Mouse (Mus musculus) limb, embryonic 10.5 days (tissue): Measurements from ENCODE around the gene Gm28845. TPM values are rescaled to one million over a fixed set of nuclear protein-coding genes. Genes with fewer than 3 reads are reported as not detected.
"Not testable (repeated sequence)": the region's sequence is repeated elsewhere in the genome, so short reads cannot be mapped to it uniquely, and the experiment has no call there.

Experiments used
- DNase-seq: peaks from one replicate; pipeline ENCODE4 v3.0.0-alpha.2; 2017; ENCODE audit warnings: low spot score
- H3K27ac ChIP-seq: fragments of 300-500 bp; sonication (generic); 2 replicates; pipeline ENCODE4 v1.5.1; 2016; ENCODE audit warnings: mild to moderate bottlenecking
- H3K27me3 ChIP-seq: fragments of 300-500 bp; sonication (generic); 2 replicates; pipeline ENCODE4 v1.6.1; 2016; ENCODE audit warnings: low read depth, mild to moderate bottlenecking; ENCODE audit not compliant: poor library complexity, severe bottlenecking
- H3K36me3 ChIP-seq: fragments of 300-500 bp; sonication (generic); 2 replicates; pipeline ENCODE4 v1.6.1; 2016; ENCODE audit warnings: mild to moderate bottlenecking, moderate library complexity
- H3K4me1 ChIP-seq: fragments of 300-500 bp; sonication (generic); 2 replicates; pipeline ENCODE4 v1.6.1; 2016
- H3K4me3 ChIP-seq: fragments of 300-500 bp; sonication (generic); 2 replicates; pipeline ENCODE4 v1.5.1; 2016; ENCODE audit warnings: mild to moderate bottlenecking, moderate library complexity
- H3K9me3 ChIP-seq: fragments of 300-500 bp; sonication (generic); replicated peaks from 2 replicates; pipeline ENCODE4 v1.6.1; 2016; ENCODE audit warnings: mild to moderate bottlenecking
- WGBS: fragments of 180-500 bp; shearing (Covaris S2); methylation state at CpG from one replicate; pipeline ENCODE4 v1.1.7; 2016; 5-methylcytosine and 5-hydroxymethylcytosine counted together
- polyA plus RNA-seq: library from polyadenylated mRNA; unstranded; fragments of >200 nt; fragmentation: Nextera tagmentation; extraction: Ambion mirVana; gene quantifications from 2 replicates; pipeline ENCODE4 v1.2.1, GENCODE M21; 2016

The Gm28845 gene
- polyA plus RNA-seq, 1 experiment from 2014 or later: not detected

DNA sequence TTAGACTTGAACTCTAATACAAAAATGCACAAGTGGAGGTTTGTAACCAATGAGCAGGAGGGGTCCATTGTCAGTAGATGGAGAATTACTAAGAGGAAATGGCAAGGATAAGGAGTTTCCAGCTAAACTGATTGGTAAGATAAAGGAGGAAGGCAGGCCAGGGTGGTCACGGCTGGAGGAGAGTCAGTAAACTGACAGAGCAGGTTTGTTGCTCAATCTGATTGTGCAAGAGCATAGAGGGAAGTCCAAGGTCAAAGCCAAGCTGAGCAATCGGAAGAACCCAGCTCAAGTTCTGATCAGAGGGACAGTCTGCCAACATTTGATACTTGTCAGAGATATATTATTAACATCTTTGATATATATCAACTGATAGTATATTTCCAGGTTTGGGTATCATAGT is 29.0 kb downstream of the Gm28845 start:
- H3K4me3 ChIP-seq: no peak overlapping the region
- 85% methylated on average over 2 of the region's 2 CpGs for WGBS

DNA sequence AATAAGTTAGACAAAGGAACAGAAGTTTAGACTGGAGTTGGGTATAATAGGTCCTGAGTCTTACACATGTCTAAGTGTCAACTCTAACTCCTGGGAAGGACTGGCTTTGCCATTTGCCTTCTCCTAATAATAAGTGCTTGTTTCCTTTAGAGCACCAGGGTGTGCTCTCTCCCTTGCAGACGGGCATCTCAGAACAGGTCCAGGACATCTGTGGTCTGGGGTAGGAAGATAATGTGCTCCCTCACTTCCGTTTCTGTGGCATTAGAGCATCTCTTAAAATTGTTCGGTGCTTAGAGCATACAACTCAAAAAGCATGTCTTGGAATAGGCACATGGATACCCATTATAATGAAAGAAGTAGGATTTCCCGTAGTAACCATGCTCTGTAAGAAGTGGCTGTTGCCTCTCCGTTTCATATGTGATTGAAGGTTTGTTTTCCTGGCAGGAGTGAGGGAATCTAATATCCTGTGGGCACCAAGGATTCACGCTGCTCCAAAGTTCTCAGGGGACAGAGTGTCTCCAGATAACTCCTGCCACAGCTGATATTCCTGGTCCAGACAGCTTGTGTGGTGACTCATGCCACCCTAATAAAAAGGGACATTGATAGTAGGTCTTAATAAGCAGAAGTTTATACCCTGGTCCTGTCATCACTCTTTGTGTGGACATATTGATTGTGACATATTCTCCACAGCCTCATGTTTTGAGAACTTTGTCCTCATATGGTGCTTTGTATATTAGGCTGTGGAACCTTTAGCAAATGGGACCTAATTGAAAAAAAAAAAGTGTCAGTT is 30.6 kb downstream of the Gm28845 start:
- H3K27ac ChIP-seq: no peak overlapping the region
- no peaks in the 10 kb centered on the region for H3K36me3 ChIP-seq
- H3K27me3 ChIP-seq: no peaks in the 10 kb centered on the region
- H3K4me3 ChIP-seq: no peak overlapping the region
- H3K4me1 ChIP-seq: no peaks in the 10 kb centered on the region
- DNase-seq: no peak
- WGBS: 84% methylated on average over 6 of the region's 6 CpGs
- no peaks in the 10 kb centered on the region for H3K9me3 ChIP-seq

More for the DNA sequence above, 29.0 kb downstream of the Gm28845 start:
- no peak for DNase-seq
- Histone ChIP-seq H3K4me1 (no peaks in the 10 kb centered on the region), H3K27me3 (no peaks in the 10 kb centered on the region), H3K36me3 (no peaks in the 10 kb centered on the region), H3K27ac (no peak overlapping the region), H3K9me3 (no peaks in the 10 kb centered on the region)

DNA sequence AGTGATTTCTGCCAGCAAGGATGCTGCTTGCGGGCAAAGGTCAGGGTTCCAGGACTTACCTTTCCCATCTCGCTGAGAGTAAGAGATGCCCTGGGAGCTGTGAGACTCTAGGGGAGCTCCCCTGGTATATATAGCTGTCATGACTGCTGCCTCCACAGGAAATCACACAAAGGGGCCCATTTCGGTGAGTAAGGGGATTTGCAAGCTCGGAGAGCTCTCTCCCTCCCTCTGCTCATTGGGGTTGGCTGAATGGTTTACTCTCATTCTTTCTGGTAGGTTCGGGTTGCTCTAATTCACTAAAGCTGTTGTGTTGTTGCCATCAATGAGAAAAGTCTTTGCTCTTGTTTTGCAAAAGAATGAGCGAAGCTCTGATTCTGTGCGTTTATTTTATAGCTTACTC is 37.2 kb downstream of the Gm28845 start, which contains the start of gene Crygb:
TSS of gene Crygb (minus strand) at position 101 of the 400 bp plus-strand sequence.
- H3K4me1 ChIP-seq: peaks cover 3% of the 10 kb centered on the region; the same call in 1 of the 2 replicates
- WGBS: 42% methylated on average over 7 of the region's 7 CpGs
- H3K36me3 ChIP-seq: no peaks in the 10 kb centered on the region
- no peaks in the 10 kb centered on the region for H3K27me3 ChIP-seq
- H3K4me3 ChIP-seq: no peak within 1 kb of the TSS
- H3K27ac ChIP-seq: no peak within 1 kb of the TSS
- no peak for DNase-seq
- H3K9me3 ChIP-seq: no peaks in the 10 kb centered on the region

DNA sequence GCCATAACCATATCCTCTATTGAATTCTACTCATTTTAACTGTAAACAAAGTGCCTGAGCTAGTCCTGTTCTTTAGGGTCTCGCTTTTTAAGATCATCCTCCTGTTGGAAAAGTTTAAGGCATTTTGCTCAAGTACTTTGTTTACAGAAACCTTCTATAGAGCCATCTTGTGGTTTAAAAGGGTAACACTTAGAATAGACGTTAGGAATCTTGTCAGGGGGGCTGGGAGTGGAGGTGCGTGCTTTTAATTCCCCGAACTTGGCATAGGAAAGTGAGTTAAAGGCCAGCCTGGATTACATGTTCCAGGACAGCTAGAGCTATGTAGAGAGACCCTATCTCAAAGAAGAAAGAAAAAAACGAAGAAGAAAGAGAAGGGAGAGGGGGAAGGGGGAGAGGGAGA is 43.8 kb downstream of the Gm28845 start:
- no peak for DNase-seq
- WGBS: 30% methylated on average over 5 of the region's 5 CpGs

DNA sequence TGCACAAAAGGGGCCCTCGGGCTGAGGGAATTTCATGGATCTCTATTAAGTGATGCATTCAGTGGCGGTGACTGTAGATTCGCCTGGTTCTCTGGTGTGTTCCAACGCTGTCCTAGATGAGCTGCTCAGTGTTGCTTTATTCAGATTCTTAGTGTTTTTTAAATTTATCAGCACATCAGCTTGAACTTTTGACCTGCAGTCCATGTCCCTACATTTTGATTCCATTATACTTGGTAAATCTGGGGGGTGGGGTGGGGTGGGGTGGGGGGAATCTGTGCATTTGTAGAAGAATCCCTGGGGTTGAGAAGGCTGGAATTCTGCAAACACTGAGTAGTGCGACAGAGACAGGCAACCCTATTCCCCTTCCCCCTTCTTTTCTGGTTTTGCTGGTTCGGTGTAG is 45.8 kb downstream of the Gm28845 start, which contains the start of gene Crygc:
TSS of gene Crygc (minus strand) at position 101 of the 400 bp plus-strand sequence.
- Histone ChIP-seq H3K4me1 (no peaks in the 10 kb centered on the region), H3K9me3 (no peaks in the 10 kb centered on the region), H3K4me3 (no peak within 1 kb of the TSS), H3K36me3 (no peaks in the 10 kb centered on the region), H3K27me3 (no peaks in the 10 kb centered on the region), H3K27ac (no peak within 1 kb of the TSS)
- 72% methylated on average over 6 of the region's 6 CpGs for WGBS
- DNase-seq: no peak

More for the DNA sequence above, 43.8 kb downstream of the Gm28845 start:
- H3K4me3 ChIP-seq: no peak overlapping the region
- H3K27me3 ChIP-seq: no peaks in the 10 kb centered on the region
- H3K27ac ChIP-seq: no peak overlapping the region
- no peaks in the 10 kb centered on the region for H3K4me1 ChIP-seq
- H3K9me3 ChIP-seq: no peaks in the 10 kb centered on the region
- H3K36me3 ChIP-seq: no peaks in the 10 kb centered on the region

DNA sequence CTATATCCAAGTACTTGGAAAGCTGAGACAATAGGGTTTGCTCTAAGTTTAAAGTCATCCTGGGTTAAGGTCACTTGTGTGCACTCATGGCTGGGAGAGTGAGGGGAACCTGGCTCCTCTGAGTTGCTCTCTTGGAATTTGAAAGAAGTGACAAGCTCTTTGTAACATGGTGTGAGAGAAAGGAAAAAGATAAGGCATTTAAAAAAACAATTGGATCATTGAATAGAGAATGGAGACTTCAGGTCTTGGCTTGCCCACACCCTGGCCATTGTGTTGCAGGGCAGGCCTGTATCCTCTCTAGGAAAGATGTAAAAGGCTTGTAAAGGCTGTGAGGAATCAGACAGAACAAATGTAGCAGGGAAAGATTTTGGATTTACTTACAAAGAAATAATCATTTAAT is 51.5 kb downstream of the Gm28845 start:
- no peaks in the 10 kb centered on the region for H3K4me1 ChIP-seq
- DNase-seq: no peak
- no peak overlapping the region for H3K27ac ChIP-seq
- H3K36me3 ChIP-seq: no peaks in the 10 kb centered on the region
- H3K9me3 ChIP-seq: no peaks in the 10 kb centered on the region
- no peak overlapping the region for H3K4me3 ChIP-seq
- no peaks in the 10 kb centered on the region for H3K27me3 ChIP-seq

DNA sequence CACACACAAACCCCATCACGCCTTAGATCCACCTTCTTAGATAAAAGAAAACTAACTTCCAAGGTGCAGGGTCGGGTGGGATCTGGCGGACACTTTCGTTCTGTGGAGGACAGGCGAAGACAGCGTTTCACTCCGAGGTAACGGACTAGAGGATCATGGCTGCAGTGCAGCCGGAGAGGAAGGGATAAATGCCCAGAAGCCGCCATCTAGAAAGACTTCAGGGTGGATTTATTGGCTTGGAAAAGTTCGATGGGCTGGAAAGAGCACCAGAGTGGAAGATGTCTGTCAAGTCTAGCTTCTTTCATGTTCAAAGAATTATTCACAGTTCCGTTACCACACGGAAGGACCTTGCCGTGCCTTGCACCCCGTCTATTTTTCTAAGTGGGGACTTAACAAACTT is 55.2 kb downstream of the Gm28845 start:
- no peaks in the 10 kb centered on the region for H3K9me3 ChIP-seq
- no peaks in the 10 kb centered on the region for H3K4me1 ChIP-seq
- no peak overlapping the region for H3K4me3 ChIP-seq
- H3K36me3 ChIP-seq: no peaks in the 10 kb centered on the region
- no peak for DNase-seq
- H3K27me3 ChIP-seq: no peaks in the 10 kb centered on the region
- WGBS: 92% methylated on average over 15 of the region's 15 CpGs
- H3K27ac ChIP-seq: no peak overlapping the region

DNA sequence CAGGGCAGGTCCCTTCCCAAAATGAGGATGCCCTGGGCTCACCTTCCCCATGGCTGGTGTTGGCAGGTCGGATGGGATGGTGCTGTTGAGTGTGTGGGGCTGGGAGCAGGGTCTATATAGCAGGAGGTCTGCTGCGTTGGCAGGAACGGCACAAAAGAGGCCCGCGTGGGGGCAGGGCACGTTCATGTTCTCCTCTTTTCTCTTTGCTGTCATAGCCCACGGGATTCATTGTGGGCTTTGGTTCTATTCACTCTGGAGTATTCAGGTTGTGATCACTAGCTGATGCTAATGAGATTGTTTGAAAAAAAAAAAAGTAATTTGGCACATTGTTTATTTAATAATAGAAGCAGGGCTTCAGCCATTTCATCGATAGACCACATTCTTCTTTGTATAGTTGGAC is 56.0 kb downstream of the Gm28845 start, which contains the start of gene Crygd:
TSS of gene Crygd (minus strand) at position 101 of the 400 bp plus-strand sequence.
- 92% methylated on average over 8 of the region's 8 CpGs for WGBS
- no peak within 1 kb of the TSS for H3K27ac ChIP-seq
- no peaks in the 10 kb centered on the region for H3K4me1 ChIP-seq
- no peaks in the 10 kb centered on the region for H3K36me3 ChIP-seq
- DNase-seq: no peak
- no peak within 1 kb of the TSS for H3K4me3 ChIP-seq
- no peaks in the 10 kb centered on the region for H3K9me3 ChIP-seq
- no peaks in the 10 kb centered on the region for H3K27me3 ChIP-seq

DNA sequence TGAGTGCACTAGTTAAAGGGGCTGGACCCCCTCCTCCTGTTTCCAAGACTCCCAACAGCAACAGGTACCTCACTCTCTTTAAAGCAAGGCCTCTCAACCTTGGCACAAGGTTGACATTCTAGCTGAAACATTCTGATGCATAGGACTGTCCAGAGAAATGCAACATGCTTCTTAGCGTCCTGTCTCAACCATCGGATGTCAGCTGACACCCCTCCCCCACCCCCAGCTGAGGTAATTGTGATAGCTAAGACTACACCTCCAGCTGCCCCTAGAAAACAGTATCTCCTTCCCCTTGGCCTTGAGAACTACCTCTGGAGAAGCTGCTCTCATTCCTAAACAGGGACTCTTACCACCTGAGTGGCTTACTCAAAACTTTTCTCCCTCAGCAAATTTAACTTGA is 67.2 kb downstream of the Gm28845 start:
- no peak for DNase-seq

DNA sequence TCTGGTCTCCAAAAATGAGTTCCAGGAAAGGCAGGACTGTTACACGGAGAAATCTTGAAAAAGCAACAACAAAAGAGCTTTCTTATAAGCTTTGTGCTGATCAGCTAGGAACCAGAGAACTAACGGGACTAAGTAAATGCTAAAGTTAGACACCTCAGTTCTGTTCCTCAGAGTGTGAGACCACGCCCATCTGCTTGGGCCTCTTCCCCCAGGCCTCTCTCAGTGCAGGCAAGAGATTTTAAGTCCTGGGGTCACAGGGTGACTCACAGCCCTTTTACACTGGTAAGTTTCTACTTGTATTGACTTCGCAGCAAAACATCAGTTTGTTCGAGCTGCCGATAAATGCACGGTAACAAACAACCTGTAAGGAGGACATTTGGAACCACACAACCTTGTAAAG is 67.7 kb downstream of the Gm28845 start:
- Histone ChIP-seq H3K27ac (no peak overlapping the region), H3K27me3 (no peaks in the 10 kb centered on the region), H3K36me3 (no peaks in the 10 kb centered on the region), H3K9me3 (no peaks in the 10 kb centered on the region), H3K4me3 (no peak overlapping the region), H3K4me1 (peaks cover 10% of the 10 kb centered on the region)
- 64% methylated on average over 7 of the region's 7 CpGs for WGBS
- no peak for DNase-seq

More for the DNA sequence above, 67.2 kb downstream of the Gm28845 start:
- no peaks in the 10 kb centered on the region for H3K27me3 ChIP-seq
- no peak overlapping the region for H3K4me3 ChIP-seq
- no peaks in the 10 kb centered on the region for H3K9me3 ChIP-seq
- H3K4me1 ChIP-seq: peaks cover 10% of the 10 kb centered on the region
- 28% methylated on average over 2 of the region's 2 CpGs for WGBS
- H3K27ac ChIP-seq: no peak overlapping the region
- H3K36me3 ChIP-seq: no peaks in the 10 kb centered on the region

DNA sequence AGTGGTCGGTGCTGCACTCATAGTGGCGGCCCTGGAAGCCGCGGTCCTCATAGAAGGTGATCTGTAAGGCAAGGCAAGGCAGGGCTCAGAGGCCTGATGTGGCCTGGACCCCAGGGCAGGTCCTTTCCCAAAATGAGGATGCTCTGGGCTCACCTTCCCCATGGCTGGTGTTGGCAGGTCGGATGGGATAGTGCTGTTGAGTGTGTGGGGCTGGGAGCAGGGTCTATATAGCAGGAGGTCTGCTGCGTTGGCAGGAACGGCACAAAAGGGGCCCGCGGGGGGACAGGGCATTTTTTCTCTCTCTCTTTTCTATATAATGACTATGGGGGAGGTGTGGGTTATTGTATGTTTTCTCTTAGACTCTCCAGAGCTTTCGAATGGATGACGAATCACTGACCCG is 68.4 kb downstream of the Gm28845 start, which contains the start of gene Cryge:
TSS of gene Cryge (minus strand) at position 198 of the 400 bp plus-strand sequence.
- not testable (repeated sequence) for H3K4me3 ChIP-seq, H3K9me3 ChIP-seq, H3K27me3 ChIP-seq, DNase-seq, H3K4me1 ChIP-seq, H3K27ac ChIP-seq, H3K36me3 ChIP-seq
- WGBS: 82% methylated on average over 12 of the region's 12 CpGs
